Mouse (Mus musculus) layer of hippocampus, adult 2 months (tissue): ENCODE measurements around the gene Cpeb1. TPM values are rescaled to one million over a fixed set of nuclear protein-coding genes. Genes with fewer than 3 reads are reported as not detected.

ENCODE experiments used
- DNase-seq, 2 experiments: peaks; one replicate each; pipeline ENCODE4 v3.0.0; 2022; ENCODE audit warnings: low spot score in 2 of 2
- H3K27ac ChIP-seq: fragments of 200-600 bp; 2 replicates; pipeline ENCODE4 v1.8.1; 2022
- H3K4me3 ChIP-seq: fragments of 200-600 bp; 2 replicates; pipeline ENCODE4 v1.8.1; 2022; ENCODE audit warnings: mild to moderate bottlenecking
- CTCF ChIP-seq: fragments of 200-600 bp; conservative IDR thresholded peaks from 2 replicates; pipeline ENCODE4 v1.8.1; 2022; ENCODE audit warnings: antibody characterized with exemption, mild to moderate bottlenecking, moderate library complexity
- total RNA-seq, 2 experiments: library from RNA; stranded (reverse); gene quantifications; 2 replicates each; pipeline ENCODE4 v1.2.3; 2021

Cpeb1 gene
- total RNA-seq, 2 experiments from 2014 or later, result 117 to 123 TPM

GRCm38 (mm10) chr7:81336432-81336786 is 118.9 kb downstream of the Cpeb1 start:
- no peak for DNase-seq
- Histone ChIP-seq H3K27ac (peak overlapping the region; percentile 67; the same call in 1 of the 2 replicates), H3K4me3 (no peak overlapping the region)
- TF ChIP-seq CTCF, result peak; percentile 71

DNA sequence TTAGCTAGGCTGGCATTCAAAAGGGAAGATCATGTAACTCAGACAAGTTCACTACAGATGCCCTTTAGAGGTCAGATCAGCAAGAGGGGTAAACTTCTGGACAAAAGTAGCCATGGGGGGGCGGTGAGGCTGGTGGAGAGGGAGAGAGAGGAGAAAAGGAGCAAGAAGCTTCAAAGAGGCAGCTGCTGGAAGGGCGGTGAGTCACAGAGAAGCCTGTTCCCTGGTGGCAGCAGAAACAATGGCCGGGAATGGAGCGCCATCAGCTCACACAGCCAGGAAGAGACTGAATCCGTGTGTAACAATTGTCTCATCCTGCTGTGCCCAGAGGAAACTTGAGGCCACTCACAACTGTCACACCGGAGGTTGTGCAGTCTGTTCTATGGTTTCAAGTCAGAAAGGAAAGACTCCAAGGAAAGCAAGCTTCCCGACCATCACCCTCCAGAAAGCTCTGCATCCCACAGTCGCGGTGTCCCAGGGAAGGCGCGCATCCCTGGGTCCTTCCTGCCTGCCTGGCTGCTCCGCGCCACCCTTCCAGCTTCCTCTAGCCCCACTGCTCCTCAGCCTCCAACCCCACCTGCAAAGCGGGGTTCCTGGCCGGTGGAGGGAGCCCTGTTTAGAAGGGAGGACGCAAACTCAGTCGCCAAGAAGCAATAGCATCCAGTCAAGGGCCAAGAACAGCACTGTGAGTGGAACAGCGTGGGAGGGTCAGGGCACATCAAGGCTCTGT is 119.4 kb downstream of the Cpeb1 start:
- no peak overlapping the region for H3K4me3 ChIP-seq
- DNase-seq, result no peak
- TF ChIP-seq CTCF, result peak; percentile 46
- peak overlapping the region; percentile 67; the same call in 1 of the 2 replicates for H3K27ac ChIP-seq

- no peak overlapping the region for H3K4me3 ChIP-seq
- DNase-seq, result no peak
- no peak for TF ChIP-seq CTCF
- H3K27ac ChIP-seq, result no peak overlapping the region
Observed at GRCm38 (mm10) chr7:81331851-81332250, 123.4 kb downstream of the Cpeb1 start.

- Histone ChIP-seq H3K27ac (no peak overlapping the region), H3K4me3 (no peak overlapping the region)
- TF ChIP-seq CTCF, result no peak
- DNase-seq, result no peak
Observed at GRCm38 (mm10) chr7:81330767-81331166, 124.5 kb downstream of the Cpeb1 start.

GRCm38 (mm10) chr7:81327661-81328060 is 127.6 kb downstream of the Cpeb1 start:
- TF ChIP-seq CTCF, result no peak
- H3K4me3 ChIP-seq, result no peak overlapping the region
- no peak for DNase-seq
- H3K27ac ChIP-seq, result no peak overlapping the region

DNA sequence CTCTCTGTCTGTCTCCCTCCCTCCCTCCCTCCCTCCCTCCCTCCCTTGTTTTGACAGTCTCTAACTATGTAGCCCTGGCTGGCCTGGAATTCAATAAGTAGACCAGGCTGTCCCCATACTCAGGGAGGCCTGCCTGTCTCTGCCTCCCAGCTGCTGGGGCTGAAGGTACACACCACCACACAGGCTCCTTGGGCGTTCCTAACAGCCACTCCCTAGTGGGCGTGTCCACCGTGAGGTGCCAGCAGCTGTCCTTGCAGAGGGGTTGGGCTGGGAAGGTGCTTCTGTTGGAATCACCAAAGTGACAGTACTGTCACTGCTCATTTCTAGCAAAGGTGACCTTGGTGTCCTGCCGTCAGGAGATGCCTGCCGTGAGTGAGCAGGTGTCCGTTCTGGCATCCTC is 128.4 kb downstream of the Cpeb1 start:
- H3K27ac ChIP-seq, result no peak overlapping the region
- no peak for DNase-seq
- TF ChIP-seq CTCF, result no peak
- H3K4me3 ChIP-seq, result no peak overlapping the region

GRCm38 (mm10) chr7:81326043-81326442 is 129.2 kb downstream of the Cpeb1 start:
- Histone ChIP-seq H3K27ac (no peak overlapping the region), H3K4me3 (no peak overlapping the region)
- no peak for TF ChIP-seq CTCF
- DNase-seq, result no peak

DNA sequence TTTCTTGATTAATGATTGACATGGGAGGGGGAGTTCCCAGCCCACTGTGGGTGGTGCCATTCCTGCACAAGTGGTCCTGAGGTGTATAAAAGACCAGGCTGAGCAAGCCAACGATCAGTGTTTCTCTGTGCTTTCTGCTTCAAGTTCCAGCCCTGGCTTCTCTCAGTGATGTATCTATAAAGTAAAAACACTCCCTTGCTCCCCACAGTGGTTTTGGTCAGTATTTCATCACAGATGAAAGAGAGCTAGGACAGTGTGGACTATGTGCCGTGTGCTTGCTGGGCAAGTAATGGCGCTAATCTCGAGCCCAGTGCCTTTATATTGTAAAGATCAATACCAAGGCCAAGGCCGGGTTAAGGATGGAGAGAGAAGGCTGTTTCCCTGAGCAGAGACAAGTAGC is 133.5 kb downstream of the Cpeb1 start:
- DNase-seq, result no peak
- Histone ChIP-seq H3K4me3 (no peak overlapping the region), H3K27ac (peak overlapping the region; percentile 39; the same call in 1 of the 2 replicates)
- peak; percentile 62 for TF ChIP-seq CTCF

GRCm38 (mm10) chr7:81319749-81320148 is 135.5 kb downstream of the Cpeb1 start:
- H3K4me3 ChIP-seq, result no peak overlapping the region
- TF ChIP-seq CTCF, result no peak
- no peak overlapping the region; the same call in 1 of the 2 replicates for H3K27ac ChIP-seq
- no peak for DNase-seq

DNA sequence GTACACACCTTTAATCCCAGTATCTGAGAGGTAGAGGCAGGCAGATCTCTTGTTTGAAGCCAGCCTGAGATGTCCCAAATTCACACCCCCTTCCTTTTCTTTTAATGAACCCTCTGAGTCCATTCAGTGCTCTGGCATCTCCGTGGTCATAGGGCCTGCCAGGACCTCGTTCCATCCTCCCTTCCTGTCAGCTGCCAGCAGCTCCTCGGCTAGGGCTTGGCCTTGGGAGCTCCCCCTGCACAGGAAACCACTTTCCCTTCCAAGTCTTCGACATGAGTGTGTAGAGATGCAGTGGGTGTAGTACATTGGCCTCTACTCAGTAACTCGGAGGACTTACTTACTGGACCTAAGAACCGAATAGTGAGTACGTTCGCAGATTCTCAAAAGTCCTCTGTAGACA is 139.7 kb downstream of the Cpeb1 start:
- DNase-seq, result no peak
- H3K4me3 ChIP-seq, result no peak overlapping the region
- no peak overlapping the region for H3K27ac ChIP-seq
- no peak for TF ChIP-seq CTCF

GRCm38 (mm10) chr7:81311581-81311980 is 143.7 kb downstream of the Cpeb1 start:
- TF ChIP-seq CTCF, result no peak
- DNase-seq, result no peak
- H3K4me3 ChIP-seq, result no peak overlapping the region
- no peak overlapping the region for H3K27ac ChIP-seq

DNA sequence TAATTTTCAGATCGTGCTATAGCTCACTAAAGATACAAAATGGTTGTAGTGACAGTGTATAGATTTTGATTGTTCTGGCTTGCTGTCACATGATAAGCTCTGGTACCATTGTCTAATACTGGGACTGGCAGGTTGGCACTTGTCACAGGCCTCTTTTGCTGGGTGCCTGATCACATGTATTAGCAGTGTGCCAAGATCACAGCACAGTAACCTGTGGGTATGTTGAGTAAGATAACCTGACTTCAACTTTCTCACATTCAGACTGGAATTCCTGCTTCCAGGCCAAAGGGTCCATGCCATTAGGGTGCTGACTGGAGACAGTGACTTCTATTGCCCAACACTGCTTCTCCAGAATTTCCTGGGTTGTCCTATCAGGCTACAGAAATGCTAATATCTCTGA is 144.1 kb downstream of the Cpeb1 start:
- Histone ChIP-seq H3K27ac (no peak overlapping the region), H3K4me3 (no peak overlapping the region)
- no peak for DNase-seq
- no peak for TF ChIP-seq CTCF

DNA sequence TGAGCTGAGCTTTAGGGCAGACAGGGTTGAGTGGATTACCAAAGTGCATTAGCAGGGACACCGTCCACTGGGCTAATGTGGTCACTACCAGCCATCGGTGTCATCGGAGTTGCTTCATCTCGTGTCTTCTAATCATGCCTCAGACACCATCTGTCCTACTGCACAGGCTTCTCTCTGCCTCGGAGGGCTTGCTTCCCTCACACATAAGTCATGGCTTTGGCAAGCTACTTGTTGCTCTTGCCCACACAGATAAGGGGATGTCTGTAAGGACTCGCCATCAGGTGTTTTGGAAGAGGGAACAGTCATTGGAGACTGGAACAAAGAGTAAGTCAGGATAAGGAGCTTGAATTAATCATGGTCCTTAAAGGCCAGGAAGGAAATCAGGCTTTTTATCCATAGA is 146.0 kb downstream of the Cpeb1 start:
- no peak for TF ChIP-seq CTCF
- no peak for DNase-seq
- no peak overlapping the region for H3K4me3 ChIP-seq

GRCm38 (mm10) chr7:81307735-81308134 is 147.5 kb downstream of the Cpeb1 start:
- no peak for TF ChIP-seq CTCF
- H3K27ac ChIP-seq, result peak overlapping the region; percentile 83
- DNase-seq, result peak; percentile 51
- no peak overlapping the region for H3K4me3 ChIP-seq

More for the DNA sequence above, 146.0 kb downstream of the Cpeb1 start:
- peak overlapping the region; percentile 12; the same call in 1 of the 2 replicates for H3K27ac ChIP-seq
